In genomic region chr19:55784796-55785418, GRCm38 (mm10) we compare ENCODE assay signal across 20 mouse cellular contexts. TPM values are rescaled to one million over a fixed set of nuclear protein-coding genes. Genes with fewer than 3 reads are reported as not detected.
DNase-seq lines count a peak whose midpoint lies in the region; ATAC-seq and TF ChIP-seq lines count a peak whose summit lies in the region.
"Had no signal": no experiment of that assay in that cellular context is flagged by ENCODE, and none has a peak within 500 bp of the region (broad histone marks: within the 10 kb centered on the region; RNA-seq: fewer than 3 reads in every experiment).

No protein-coding gene starts in this region.

- no peak for ATAC-seq in hindbrain, postnatal 0 days
- no peak for ATAC-seq in hindbrain, embryonic 12.5 days (ENCODE audit: low FRiP score)
- ATAC-seq in megakaryocyte, adult 5-6 weeks (ENCODE audit: poor library complexity, severe bottlenecking) = no peak
- no peak for ATAC-seq in midbrain, embryonic 11.5 days (ENCODE audit: low FRiP score)
- ATAC-seq: forebrain, embryonic 14.5 days; intestine, embryonic 16.5 days; midbrain, embryonic 16.5 days had no signal

- no peak overlapping the region for H3K4me2 ChIP-seq in hindbrain, postnatal 0 days (ENCODE audit: low read depth, low read length)
- no peak overlapping the region for H3K4me2 ChIP-seq in hindbrain, embryonic 12.5 days (replicated peaks)
- H3K4me2 ChIP-seq in midbrain, embryonic 11.5 days = no peak overlapping the region
- H3K4me2 ChIP-seq: embryonic facial prominence, embryonic 15.5 days; heart, embryonic 15.5 days; liver, embryonic 15.5 days; neural tube, embryonic 12.5 days had no signal

- H3K36me3 ChIP-seq in hindbrain, postnatal 0 days (ENCODE audit: insufficient read depth, low read length) = no peaks in the 10 kb centered on the region
- H3K36me3 ChIP-seq in hindbrain, embryonic 12.5 days = no peaks in the 10 kb centered on the region
- no peaks in the 10 kb centered on the region for H3K36me3 ChIP-seq in megakaryocyte, embryonic 14.5 days (replicated peaks; ENCODE audit: low read length)
- H3K36me3 ChIP-seq in midbrain, embryonic 11.5 days (ENCODE audit: control insufficient read depth, insufficient read depth, low read length) = no peaks in the 10 kb centered on the region
- H3K36me3 ChIP-seq: heart, embryonic 15.5 days; liver, embryonic 15.5 days; neural tube, embryonic 12.5 days had no signal

- WGBS in hindbrain, postnatal 0 days = 67% methylated on average over 21 of the region's 21 CpGs
- WGBS in hindbrain, embryonic 12.5 days = 91% methylated on average over 21 of the region's 21 CpGs
- 62% methylated on average over 21 of the region's 21 CpGs for WGBS in lung, adult 2 months
- 92% methylated on average over 21 of the region's 21 CpGs for WGBS in midbrain, embryonic 11.5 days

- no peak overlapping the region for H3K9ac ChIP-seq in hindbrain, postnatal 0 days (replicated peaks; ENCODE audit: low read length)
- no peak overlapping the region for H3K9ac ChIP-seq in hindbrain, embryonic 12.5 days
- no peak overlapping the region for H3K9ac ChIP-seq in midbrain, embryonic 11.5 days (ENCODE audit: low read length)
- H3K9ac ChIP-seq: embryonic facial prominence, embryonic 15.5 days; heart, embryonic 15.5 days; liver, embryonic 15.5 days; neural tube, embryonic 12.5 days had no signal

- H3K4me1 ChIP-seq in hindbrain, postnatal 0 days (ENCODE audit: insufficient read depth, low read length) = peaks cover 15% of the 10 kb centered on the region
- peaks cover 38% of the 10 kb centered on the region for H3K4me1 ChIP-seq in hindbrain, embryonic 12.5 days
- no peaks in the 10 kb centered on the region for H3K4me1 ChIP-seq in megakaryocyte, embryonic 14.5 days
- H3K4me1 ChIP-seq in lung, adult 2 months (ENCODE audit: control insufficient read depth, insufficient read depth, low read length) = no peaks in the 10 kb centered on the region
- H3K4me1 ChIP-seq in midbrain, embryonic 11.5 days (ENCODE audit: control insufficient read depth, insufficient read depth, low read length) = peaks cover 20% of the 10 kb centered on the region

- H3K4me3 ChIP-seq in hindbrain, postnatal 0 days (ENCODE audit: low read length) = no peak overlapping the region
- H3K4me3 ChIP-seq in hindbrain, embryonic 12.5 days = no peak overlapping the region
- peak overlapping the region; percentile 4 for H3K4me3 ChIP-seq in megakaryocyte, embryonic 14.5 days (replicated peaks)
- H3K4me3 ChIP-seq in lung, adult 2 months (replicated peaks; ENCODE audit: extremely low read depth, low read depth, low read length) = no peak overlapping the region
- H3K4me3 ChIP-seq in midbrain, embryonic 11.5 days (ENCODE audit: low read depth, low read length) = no peak overlapping the region
- H3K4me3 ChIP-seq: embryonic facial prominence, embryonic 15.5 days; heart, embryonic 15.5 days; liver, embryonic 15.5 days; neural tube, embryonic 12.5 days had no signal

- no peak for TF ChIP-seq POLR2A in lung, adult 2 months (IDR thresholded peaks at IDR 0.05; ENCODE audit: borderline replicate concordance, extremely low read depth, low read depth, low read length)

- no peaks in the 10 kb centered on the region for H3K27me3 ChIP-seq in hindbrain, postnatal 0 days (ENCODE audit: insufficient read depth, low read length)
- H3K27me3 ChIP-seq in hindbrain, embryonic 12.5 days = no peaks in the 10 kb centered on the region
- H3K27me3 ChIP-seq in megakaryocyte, embryonic 14.5 days (replicated peaks) = peaks cover 36% of the 10 kb centered on the region
- no peaks in the 10 kb centered on the region for H3K27me3 ChIP-seq in midbrain, embryonic 11.5 days (ENCODE audit: control insufficient read depth, insufficient read depth, low read length)
- H3K27me3 ChIP-seq: embryonic facial prominence, embryonic 15.5 days; heart, embryonic 15.5 days; neural tube, embryonic 12.5 days had no signal

- TF ChIP-seq CTCF in hindbrain, postnatal 0 days (IDR thresholded peaks at IDR 0.05; ENCODE audit: low read depth) = no peak
- no peak for TF ChIP-seq CTCF in lung, adult 2 months (IDR thresholded peaks at IDR 0.05; ENCODE audit: insufficient read depth, low read length)

- DNase-seq in hindbrain, postnatal 0 days (ENCODE audit: low spot score) = no peak
- peak; percentile 38 for DNase-seq in lung, adult 2 months
- peak; percentile 57 to 74 for DNase-seq in lung, postnatal 4 days
- no peak for DNase-seq in yolk sac, embryonic 10.5 days (ENCODE audit: low spot score)
- no peak for DNase-seq in midbrain, embryonic 11.5 days (ENCODE audit: low spot score, missing footprints)
- DNase-seq: adrenal gland, postnatal 36 days; B cell, adult 2 months; cerebellum, adult 9-10 months; heart, adult 11 months; right cerebral cortex, postnatal 25 days had no signal

- H3K27ac ChIP-seq in hindbrain, postnatal 0 days = peak overlapping the region; percentile 2; the same call in 1 of the 2 replicates
- no peak overlapping the region for H3K27ac ChIP-seq in hindbrain, embryonic 12.5 days
- H3K27ac ChIP-seq in midbrain, embryonic 11.5 days (ENCODE audit: low read depth, low read length) = no peak overlapping the region
- H3K27ac ChIP-seq: embryonic facial prominence, embryonic 15.5 days; heart, embryonic 15.5 days; liver, embryonic 15.5 days; neural tube, embryonic 12.5 days had no signal

- no peaks in the 10 kb centered on the region for H3K9me3 ChIP-seq in hindbrain, postnatal 0 days (ENCODE audit: low read length)
- H3K9me3 ChIP-seq in hindbrain, embryonic 12.5 days (replicated peaks) = no peaks in the 10 kb centered on the region
- H3K9me3 ChIP-seq in megakaryocyte, embryonic 14.5 days = no peaks in the 10 kb centered on the region
- no peaks in the 10 kb centered on the region for H3K9me3 ChIP-seq in midbrain, embryonic 11.5 days (ENCODE audit: control insufficient read depth, low read length)
- H3K9me3 ChIP-seq: embryonic facial prominence, embryonic 15.5 days; heart, embryonic 15.5 days; liver, embryonic 15.5 days; neural tube, embryonic 12.5 days had no signal

RNA-seq across cellular contexts. Expression of gene Tcf7l2, which starts 43.3 kb away (rescaled TPM):
- 3.9 and 4.0 TPM in 2 replicates for total RNA-seq in hindbrain, postnatal 0 days (2014; rRNA removed)
- polyA plus RNA-seq in hindbrain, postnatal 0 days (2015; fragmentation: Nextera tagmentation; extraction: Ambion mirVana) = 37.3 and 71.6 TPM in 2 replicates
- polyA plus RNA-seq in hindbrain, embryonic 12.5 days (2016; fragmentation: Nextera tagmentation; extraction: Ambion mirVana) = 78.0 and 81.6 TPM in 2 replicates
- 2.4 TPM in 1 of 2 replicates, not detected in the other for polyA plus RNA-seq in megakaryocyte, embryonic 14.5 days (2012; ENCODE audit: insufficient read depth, low replicate concordance)
- 0.47 and 1.4 TPM in 2 replicates for total RNA-seq in megakaryocyte, adult 5-6 weeks (2015)
- total RNA-seq in megakaryocyte, adult 5-6 weeks (2017) = 0.41 and 0.81 TPM in 2 replicates
- polyA plus RNA-seq in lung, adult 2 months (2012; rRNA removed) = 18.5 and 19.9 TPM in 2 replicates
- polyA plus RNA-seq in midbrain, embryonic 11.5 days (2014; fragmentation: Nextera tagmentation; extraction: Ambion mirVana) = 379 and 401 TPM in 2 replicates

Comparison
In these comparisons a context has a peak if more than half of its experiments do, and no peak if none do; other contexts are left out.
1. DNase-seq: peak in lung, adult 2 months (single experiment) and lung, postnatal 4 days (2 of 2); none in hindbrain, postnatal 0 days (single experiment), yolk sac, embryonic 10.5 days (single experiment) and midbrain, embryonic 11.5 days (single experiment).